Mouse (Mus musculus): ENCODE results near the gene Cpped1.
A peak's percentile ranks its signal among the peaks of the same experiment; 100 is the strongest.

Cpped1 gene

GRCm38 (mm10) chr16:11909035-11909591, at the start of gene Cpped1:
Gene Cpped1 (minus strand): TSS chr16:11909445.
- peak; percentile 85 for DNase-seq

- peak; percentile 20 for DNase-seq
Observed at GRCm38 (mm10) chr16:11940477-11940876, 31.2 kb upstream of the Cpped1 start.

DNA sequence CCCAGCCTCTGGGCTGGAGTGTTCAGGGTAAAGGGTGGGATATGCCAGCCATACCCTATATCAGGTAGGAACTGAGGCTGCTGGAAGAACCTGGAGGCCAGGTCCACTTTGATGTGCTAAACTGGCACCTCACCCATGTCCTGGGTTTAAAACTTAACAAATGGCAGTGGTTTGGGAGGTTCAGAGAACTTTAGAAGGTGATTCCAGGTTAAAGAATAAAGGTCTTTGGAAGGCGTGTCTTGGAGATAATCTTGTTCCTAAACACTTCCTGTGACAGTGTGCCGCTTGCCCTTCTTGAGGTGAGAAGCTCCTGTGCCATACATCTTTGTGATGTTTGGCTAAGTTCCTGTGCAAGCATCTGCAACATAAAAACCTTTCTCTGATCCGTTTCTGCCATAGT, 1.6 kb upstream of the Cpped1 start:
- no peak for DNase-seq

DNA sequence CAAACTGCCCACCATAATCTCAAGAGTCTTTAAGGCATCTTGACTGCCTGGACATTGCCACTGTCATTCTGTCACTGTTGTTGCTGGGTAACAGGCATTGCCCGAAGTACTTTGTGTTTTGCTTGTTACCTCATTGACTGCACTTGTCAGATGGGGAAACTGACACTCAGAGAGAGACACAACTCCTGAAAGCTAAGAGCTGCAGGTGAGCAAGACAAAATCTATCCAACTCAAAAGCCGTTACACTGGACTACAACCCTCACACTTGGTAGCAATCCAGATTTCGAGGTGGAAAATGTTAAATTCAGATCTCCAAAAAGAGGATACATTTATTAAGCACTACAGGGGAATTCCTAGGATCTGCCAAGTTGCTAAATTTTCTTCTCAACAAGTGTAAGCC, 572 bp upstream of the Cpped1 start:
- DNase-seq = no peak

GRCm38 (mm10) chr16:11908461-11909014, 707 bp downstream of the Cpped1 start:
- no peak for DNase-seq

DNA sequence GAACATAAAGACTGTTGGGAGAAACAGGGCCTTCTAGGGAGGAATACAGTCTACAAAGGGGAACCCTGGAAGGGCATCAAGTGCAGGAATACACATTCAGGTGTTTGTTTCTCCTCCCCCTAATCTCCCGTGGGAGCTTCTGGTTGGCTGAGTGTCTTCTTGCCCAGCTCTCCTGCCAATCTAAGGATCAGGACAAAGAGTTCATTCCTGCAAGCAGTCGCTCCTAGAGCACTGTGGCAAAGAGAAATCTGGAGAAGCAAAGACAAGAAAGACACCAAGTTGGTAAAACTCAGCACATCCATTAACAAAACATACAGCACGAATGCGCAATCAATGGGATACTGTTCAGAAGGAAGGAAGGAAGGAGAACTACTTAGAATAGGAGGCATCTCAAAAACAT, 1.4 kb downstream of the Cpped1 start:
- no peak for DNase-seq

GRCm38 (mm10) chr16:11906906-11907305, 2.3 kb downstream of the Cpped1 start:
- no peak for DNase-seq

DNA sequence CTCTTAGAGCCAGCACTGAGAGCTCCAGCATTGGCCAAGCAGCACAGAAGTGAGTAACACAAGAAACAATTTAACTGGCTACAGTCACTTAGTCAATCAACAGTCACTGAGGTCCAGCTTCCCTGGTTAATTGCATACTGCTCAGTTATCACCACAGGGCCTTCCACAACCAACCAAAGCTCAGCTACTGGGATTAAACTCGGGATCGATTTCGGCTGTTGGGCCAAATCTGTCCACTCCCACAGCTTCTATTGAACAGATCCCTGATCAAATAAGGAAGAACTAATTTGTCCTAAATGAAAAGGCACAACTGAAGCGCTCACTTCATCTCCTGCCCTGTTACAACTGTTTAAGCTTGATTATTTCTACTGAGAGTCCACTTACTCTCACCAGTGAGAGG, 4.0 kb downstream of the Cpped1 start:
- no peak for DNase-seq

- no peak for DNase-seq
Observed at GRCm38 (mm10) chr16:11902007-11902406, 7.2 kb downstream of the Cpped1 start.

GRCm38 (mm10) chr16:11900341-11900740, 8.9 kb downstream of the Cpped1 start:
- no peak for DNase-seq

DNA sequence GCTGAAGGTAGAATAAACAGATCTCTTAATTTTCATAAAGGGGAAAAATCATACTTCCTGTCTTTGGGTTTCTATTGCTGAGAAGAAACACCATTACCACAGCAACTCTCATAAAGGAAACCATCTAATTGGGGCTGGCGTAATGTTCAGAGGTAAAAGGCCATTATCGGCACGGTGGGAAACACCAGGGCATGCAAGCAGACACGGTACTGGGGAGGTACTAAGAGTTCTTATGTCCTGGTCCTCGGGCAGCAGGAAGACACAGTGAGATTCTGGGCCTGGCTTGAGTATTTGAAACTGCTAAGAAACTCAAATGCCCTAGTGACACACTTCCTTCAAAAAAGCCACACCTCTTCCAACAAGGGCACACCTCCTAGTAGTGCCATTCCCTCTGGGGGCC, 12.8 kb downstream of the Cpped1 start:
- DNase-seq = no peak

GRCm38 (mm10) chr16:11894877-11895276, 14.4 kb downstream of the Cpped1 start:
- no peak for DNase-seq

GRCm38 (mm10) chr16:11890186-11890585, 19.1 kb downstream of the Cpped1 start:
- DNase-seq = no peak

GRCm38 (mm10) chr16:11889741-11890140, 19.5 kb downstream of the Cpped1 start:
- DNase-seq = no peak

- DNase-seq = no peak
Observed at GRCm38 (mm10) chr16:11881795-11882194, 27.4 kb downstream of the Cpped1 start.

GRCm38 (mm10) chr16:11880461-11880860, 28.8 kb downstream of the Cpped1 start:
- DNase-seq = no peak

DNA sequence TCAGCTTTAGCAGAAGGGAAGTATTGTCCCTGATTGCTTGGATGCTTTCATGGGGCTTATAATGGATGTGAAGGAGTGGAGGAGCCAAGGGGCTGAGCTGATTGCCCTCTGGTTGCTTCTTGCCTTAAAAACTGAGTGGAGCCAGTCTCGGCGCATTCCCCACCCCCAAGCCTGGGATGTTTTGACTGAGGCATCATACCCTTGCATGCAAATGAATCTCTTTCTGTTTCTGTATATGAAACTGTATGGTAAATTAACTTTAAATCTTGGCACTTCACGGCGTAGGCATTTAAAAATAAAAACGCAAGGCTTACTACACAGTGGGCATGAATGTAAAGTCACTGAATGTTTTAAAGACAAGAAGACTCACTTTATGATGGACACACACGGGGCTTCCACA, 30.0 kb downstream of the Cpped1 start:
- DNase-seq = no peak

DNA sequence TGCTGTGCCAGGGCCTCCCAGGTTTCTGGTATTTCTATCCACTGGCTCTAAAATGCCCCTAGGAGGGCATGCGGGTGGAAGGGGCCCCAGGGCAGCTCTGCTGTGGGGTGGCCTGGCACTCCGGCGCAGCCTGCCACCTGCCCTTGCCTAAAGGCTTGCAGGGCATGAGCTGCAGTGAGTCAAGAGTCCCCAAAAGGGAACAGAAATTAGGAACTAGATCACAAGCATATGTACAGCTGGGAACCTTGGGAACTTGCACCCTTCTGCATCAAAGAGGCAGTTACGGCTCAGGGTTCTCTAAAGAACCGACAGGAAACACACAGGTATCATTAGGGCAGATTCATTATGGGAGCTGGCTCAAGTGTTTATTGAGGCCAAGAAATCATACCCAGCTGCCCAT, 34.0 kb downstream of the Cpped1 start:
- no peak for DNase-seq

DNA sequence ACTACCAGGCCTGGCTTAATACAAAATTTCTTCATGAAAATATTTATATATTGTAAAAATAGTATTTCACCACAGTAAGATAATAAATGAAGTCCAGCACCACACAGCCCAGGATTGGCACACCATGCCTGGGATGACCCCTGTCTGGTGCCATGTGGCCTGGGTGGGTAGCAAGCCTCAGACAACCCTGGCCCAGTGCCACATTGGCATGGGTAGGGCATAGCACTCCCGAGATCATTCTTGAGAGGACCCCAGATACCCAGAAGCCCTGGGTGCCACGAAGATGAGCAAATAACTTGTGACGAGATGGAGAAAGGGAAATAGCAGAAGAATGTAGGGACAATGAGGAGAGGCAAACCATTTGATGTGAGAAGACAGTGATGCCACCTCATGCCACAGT, 36.0 kb downstream of the Cpped1 start:
- no peak for DNase-seq

DNA sequence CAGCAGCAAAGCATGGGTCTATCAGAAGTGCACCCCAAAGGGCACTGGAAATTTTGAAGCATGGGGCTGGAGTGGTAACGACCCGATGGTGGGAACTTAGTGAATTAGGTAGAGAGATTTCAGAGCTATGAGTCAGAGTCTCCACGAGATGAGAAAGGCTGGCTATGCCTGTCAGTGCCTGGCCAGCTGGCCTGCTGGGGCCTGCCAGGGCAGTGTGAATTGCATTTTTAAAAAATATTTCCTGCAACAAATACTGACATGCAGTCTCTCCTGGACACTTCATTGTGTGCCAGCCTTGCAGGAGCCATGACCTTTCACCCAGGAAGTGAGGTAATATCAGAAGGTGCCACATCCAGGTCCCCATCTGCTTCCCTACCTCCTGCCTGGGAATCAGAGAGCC, 40.8 kb downstream of the Cpped1 start:
- no peak for DNase-seq

- no peak for DNase-seq
Observed at GRCm38 (mm10) chr16:11852716-11853605, 56.3 kb downstream of the Cpped1 start.

GRCm38 (mm10) chr16:11848990-11849658, 60.1 kb downstream of the Cpped1 start:
- DNase-seq = no peak

- no peak for DNase-seq
Observed at GRCm38 (mm10) chr16:11845309-11845708, 63.9 kb downstream of the Cpped1 start.

- DNase-seq = no peak
Observed at GRCm38 (mm10) chr16:11843441-11843840, 65.8 kb downstream of the Cpped1 start.
